ENCODE assay signal across 14 mouse cellular contexts in genomic region chr6:57767112-57767868, GRCm38 (mm10). TPM values are rescaled to one million over a fixed set of nuclear protein-coding genes. Genes with fewer than 3 reads are reported as not detected.
A peak's percentile ranks its signal among the peaks of the same experiment; 100 is the strongest.
DNase-seq lines count a peak whose midpoint lies in the region; ATAC-seq lines count a peak whose summit lies in the region.
"Had no signal": no experiment of that assay in that cellular context is flagged by ENCODE, and none has a peak within 500 bp of the region (broad histone marks: within the 10 kb centered on the region; RNA-seq: fewer than 3 reads in every experiment).

No protein-coding gene starts in this region.

- 16% methylated on average over 8 of the region's 8 CpGs for WGBS in liver, embryonic 16.5 days (ENCODE audit: insufficient replicate concordance)

- H3K36me3 ChIP-seq in liver, embryonic 16.5 days (ENCODE audit: control insufficient read depth, insufficient read depth): peaks cover 5% of the 10 kb centered on the region; the same call in 1 of the 2 replicates

- H3K9ac ChIP-seq in liver, embryonic 16.5 days (ENCODE audit: low read depth, low read length): peak overlapping the region; percentile 66
- H3K9ac ChIP-seq: forebrain, embryonic 13.5 days; limb, embryonic 15.5 days had no signal

- no peaks in the 10 kb centered on the region for H3K27me3 ChIP-seq in liver, embryonic 16.5 days (ENCODE audit: control insufficient read depth, insufficient read depth, low read depth, low read length)
- H3K27me3 ChIP-seq: forebrain, embryonic 13.5 days; limb, embryonic 15.5 days had no signal

- no peaks in the 10 kb centered on the region for H3K9me3 ChIP-seq in liver, embryonic 16.5 days (replicated peaks; ENCODE audit: control insufficient read depth, low read length)
- H3K9me3 ChIP-seq: forebrain, embryonic 13.5 days; limb, embryonic 15.5 days had no signal

- intact Hi-C loops in heart, postnatal 10 days (cut with DNase I): no loop called here

- ATAC-seq in liver, embryonic 16.5 days (ENCODE audit: low read depth): peak; percentile 74
- ATAC-seq in granulocyte monocyte progenitor cell, adult 5-6 weeks (replicated peaks; ENCODE audit: poor library complexity, severe bottlenecking): no peak
- ATAC-seq: forebrain, embryonic 13.5 days had no signal

- peaks cover 61% of the 10 kb centered on the region for H3K4me1 ChIP-seq in liver, embryonic 16.5 days (ENCODE audit: control insufficient read depth, low read depth, low read length)
- H3K4me1 ChIP-seq: limb, embryonic 15.5 days had no signal

- H3K4me2 ChIP-seq in liver, embryonic 16.5 days (ENCODE audit: low read depth, low read length): peak overlapping the region; percentile 71
- H3K4me2 ChIP-seq: forebrain, embryonic 13.5 days; limb, embryonic 15.5 days had no signal

- H3K27ac ChIP-seq in liver, embryonic 16.5 days (ENCODE audit: low read length): peak overlapping the region; percentile 94
- H3K27ac ChIP-seq: forebrain, embryonic 13.5 days; kidney, postnatal 0 days; left cerebral cortex, adult 2 months; limb, embryonic 15.5 days had no signal

- DNase-seq in heart, adult 11 months: peak; percentile 33
- DNase-seq in heart, postnatal 10 days: no peak
- peak; percentile 25 for DNase-seq in ovary, adult 18-20 months (ENCODE audit: low spot score)
- no peak for DNase-seq in ovary, postnatal 36 days (ENCODE audit: low spot score)
- DNase-seq in layer of hippocampus, postnatal 36 days: no peak
- no peak for DNase-seq in embryo, embryonic 11 days
- DNase-seq: gastrocnemius, postnatal 10 days had no signal

- peak overlapping the region; percentile 39 for H3K4me3 ChIP-seq in liver, embryonic 16.5 days (ENCODE audit: low read depth, low read length)
- H3K4me3 ChIP-seq: forebrain, embryonic 13.5 days; left cerebral cortex, adult 2 months; limb, embryonic 15.5 days; myocyte had no signal

RNA-seq across cellular contexts. Expression of gene Vopp1, which starts 57.7 kb away (rescaled TPM):
- total RNA-seq in heart, postnatal 10 days (2021): 10 to 100 TPM; 21.1 to 25.3 TPM
- 58.2 and 62.5 TPM in 2 replicates for polyA plus RNA-seq in liver, embryonic 16.5 days (2015; fragmentation: Nextera tagmentation; extraction: Ambion mirVana)
- total RNA-seq in granulocyte monocyte progenitor cell, adult 5-6 weeks (2014; fragmentation: Nextera tagmentation): 10.1 and 14.9 TPM in 2 replicates
- total RNA-seq in granulocyte monocyte progenitor cell, adult 5-6 weeks (2017): 12.0 TPM in 2 replicates
- total RNA-seq in layer of hippocampus, postnatal 36 days (2021): 10 to 100 TPM; 68.9 to 70.3 TPM

Comparison
In these comparisons a context has a peak if more than half of its experiments do, and no peak if none do; other contexts are left out.
1. DNase-seq: peak in heart, adult 11 months (single experiment) and ovary, adult 18-20 months (single experiment); none in heart, postnatal 10 days (0 of 2), ovary, postnatal 36 days (single experiment), layer of hippocampus, postnatal 36 days (0 of 2) and embryo, embryonic 11 days (single experiment).